33 mouse cellular contexts compared by ENCODE assay signal in genomic region chr3:148998661-148999060, GRCm38 (mm10). TPM values are rescaled to one million over a fixed set of nuclear protein-coding genes. Genes with fewer than 3 reads are reported as not detected.
DNase-seq lines count a peak whose midpoint lies in the region; ATAC-seq and TF ChIP-seq lines count a peak whose summit lies in the region.
"Had no signal": no experiment of that assay in that cellular context is flagged by ENCODE, and none has a peak within 500 bp of the region (broad histone marks: within the 10 kb centered on the region; RNA-seq: fewer than 3 reads in every experiment).

No protein-coding gene starts in this region.

- H3K9me3 ChIP-seq in embryonic facial prominence, embryonic 13.5 days: no peaks in the 10 kb centered on the region
- H3K9me3 ChIP-seq in embryonic facial prominence, embryonic 10.5 days: no peaks in the 10 kb centered on the region
- H3K9me3 ChIP-seq in hindbrain, postnatal 0 days (ENCODE audit: low read length): no peaks in the 10 kb centered on the region
- no peaks in the 10 kb centered on the region for H3K9me3 ChIP-seq in hindbrain, embryonic 10.5 days
- H3K9me3 ChIP-seq in lung, embryonic 16.5 days (ENCODE audit: control insufficient read depth, low read length): no peaks in the 10 kb centered on the region
- H3K9me3 ChIP-seq: embryonic facial prominence, embryonic 15.5 days; forebrain, embryonic 12.5 days; heart, embryonic 15.5 days; hindbrain, embryonic 13.5 days; neural tube, embryonic 15.5 days; stomach, embryonic 15.5 days had no signal

- no peaks in the 10 kb centered on the region for H3K36me3 ChIP-seq in embryonic facial prominence, embryonic 13.5 days
- no peaks in the 10 kb centered on the region for H3K36me3 ChIP-seq in embryonic facial prominence, embryonic 10.5 days (replicated peaks)
- H3K36me3 ChIP-seq in hindbrain, postnatal 0 days (ENCODE audit: insufficient read depth, low read length): no peaks in the 10 kb centered on the region
- no peaks in the 10 kb centered on the region for H3K36me3 ChIP-seq in hindbrain, embryonic 10.5 days
- no peaks in the 10 kb centered on the region for H3K36me3 ChIP-seq in lung, embryonic 16.5 days (ENCODE audit: control insufficient read depth, insufficient read depth, low read length)
- H3K36me3 ChIP-seq: embryonic facial prominence, embryonic 15.5 days; forebrain, embryonic 12.5 days; G1E; heart, embryonic 15.5 days; hindbrain, embryonic 13.5 days; neural tube, embryonic 15.5 days; stomach, embryonic 15.5 days had no signal

- no peak overlapping the region for H3K4me3 ChIP-seq in embryonic facial prominence, embryonic 13.5 days
- no peak overlapping the region for H3K4me3 ChIP-seq in embryonic facial prominence, embryonic 10.5 days
- no peak overlapping the region for H3K4me3 ChIP-seq in hindbrain, postnatal 0 days (ENCODE audit: low read length)
- H3K4me3 ChIP-seq in hindbrain, embryonic 10.5 days: no peak overlapping the region
- H3K4me3 ChIP-seq in lung, embryonic 16.5 days (ENCODE audit: low read length): no peak overlapping the region
- H3K4me3 ChIP-seq: embryonic facial prominence, embryonic 15.5 days; forebrain, embryonic 12.5 days; heart, embryonic 15.5 days; hindbrain, embryonic 13.5 days; left cerebral cortex, adult 2 months; neural tube, embryonic 15.5 days; stomach, embryonic 15.5 days had no signal

- WGBS in embryonic facial prominence, embryonic 13.5 days: 52% methylated on average over 10 of the region's 10 CpGs
- 78% methylated on average over 10 of the region's 10 CpGs for WGBS in embryonic facial prominence, embryonic 10.5 days
- WGBS in hindbrain, postnatal 0 days: 78% methylated on average over 10 of the region's 10 CpGs
- WGBS in hindbrain, embryonic 10.5 days: 74% methylated on average over 10 of the region's 10 CpGs
- 47% methylated on average over 10 of the region's 10 CpGs for WGBS in lung, embryonic 16.5 days

- H3K27me3 ChIP-seq in embryonic facial prominence, embryonic 13.5 days: 0 out of 2 replicates have a peak, but pooled peaks cover 2% of the 10 kb centered on the region
- 0 out of 2 replicates have a peak, but pooled peaks cover 12% of the 10 kb centered on the region for H3K27me3 ChIP-seq in embryonic facial prominence, embryonic 10.5 days (replicated peaks; ENCODE audit: low read depth, poor library complexity, severe bottlenecking)
- no peaks in the 10 kb centered on the region for H3K27me3 ChIP-seq in hindbrain, postnatal 0 days (ENCODE audit: insufficient read depth, low read length)
- H3K27me3 ChIP-seq in hindbrain, embryonic 10.5 days (ENCODE audit: insufficient read depth, poor library complexity, severe bottlenecking): no peaks in the 10 kb centered on the region
- no peaks in the 10 kb centered on the region for H3K27me3 ChIP-seq in lung, embryonic 16.5 days (ENCODE audit: control insufficient read depth, insufficient read depth, low read depth, low read length)
- H3K27me3 ChIP-seq: embryonic facial prominence, embryonic 15.5 days; heart, embryonic 15.5 days; hindbrain, embryonic 13.5 days; neural tube, embryonic 15.5 days; Patski; stomach, embryonic 15.5 days had no signal

- ATAC-seq in embryonic facial prominence, embryonic 13.5 days (ENCODE audit: insufficient number of reproducible peaks, insufficient read depth, low FRiP score, low TSS enrichment, low read depth): no peak
- ATAC-seq in hindbrain, postnatal 0 days: no peak
- no peak for ATAC-seq in lung, embryonic 16.5 days (ENCODE audit: low read depth)
- ATAC-seq in megakaryocyte progenitor cell, adult 5-6 weeks (replicated peaks; ENCODE audit: poor library complexity): peak; percentile 39
- ATAC-seq: intestine, postnatal 0 days; Patski had no signal

- no peak overlapping the region for H3K27ac ChIP-seq in embryonic facial prominence, embryonic 13.5 days
- no peak overlapping the region for H3K27ac ChIP-seq in embryonic facial prominence, embryonic 10.5 days (replicated peaks)
- H3K27ac ChIP-seq in hindbrain, postnatal 0 days: no peak overlapping the region
- H3K27ac ChIP-seq in hindbrain, embryonic 10.5 days: no peak overlapping the region
- no peak overlapping the region for H3K27ac ChIP-seq in lung, embryonic 16.5 days (ENCODE audit: low read length)
- H3K27ac ChIP-seq: embryonic facial prominence, embryonic 15.5 days; forebrain, embryonic 12.5 days; heart, embryonic 15.5 days; hindbrain, embryonic 13.5 days; left cerebral cortex, adult 2 months; liver, embryonic 14.5 days; neural tube, embryonic 15.5 days; stomach, embryonic 15.5 days had no signal

- no peak for DNase-seq in embryonic facial prominence, embryonic 10.5 days (ENCODE audit: low spot score)
- DNase-seq in hindbrain, postnatal 0 days (ENCODE audit: low spot score): no peak
- no peak for DNase-seq in hindbrain, embryonic 10.5 days (ENCODE audit: low spot score)
- DNase-seq in lung, postnatal 4 days: no peak
- no peak for DNase-seq in MN1 (ENCODE audit: low spot score)
- DNase-seq: adrenal gland, postnatal 10 days; cerebellum, adult 11 months; cerebellum, adult 9-10 months; cerebellum, postnatal 36 days; embryo, embryonic 11 days; gastrocnemius, postnatal 25 days; heart, adult 18-20 months; heart, postnatal 36 days; kidney, adult 9 months; kidney, postnatal 14 days; left cerebral cortex, postnatal 4 days; midbrain, embryonic 14.5 days; retina, postnatal 1 day; right cerebral cortex, postnatal 14 days had no signal

- H3K4me2 ChIP-seq in embryonic facial prominence, embryonic 13.5 days: peak overlapping the region; percentile 26; the same call in 1 of the 2 replicates
- peak overlapping the region; percentile 18; the same call in 1 of the 2 replicates for H3K4me2 ChIP-seq in hindbrain, postnatal 0 days (ENCODE audit: low read depth, low read length)
- H3K4me2 ChIP-seq in lung, embryonic 16.5 days (ENCODE audit: low read depth, low read length): peak overlapping the region; percentile 42; the same call in 1 of the 2 replicates
- H3K4me2 ChIP-seq: embryonic facial prominence, embryonic 15.5 days; forebrain, embryonic 12.5 days; heart, embryonic 15.5 days; hindbrain, embryonic 13.5 days; neural tube, embryonic 15.5 days; stomach, embryonic 15.5 days had no signal

- TF ChIP-seq CTCF in hindbrain, postnatal 0 days (IDR thresholded peaks at IDR 0.05; ENCODE audit: low read depth): no peak

- H3K4me1 ChIP-seq in embryonic facial prominence, embryonic 13.5 days: peaks cover 13% of the 10 kb centered on the region
- peaks cover 11% of the 10 kb centered on the region; the same call in 1 of the 2 replicates for H3K4me1 ChIP-seq in embryonic facial prominence, embryonic 10.5 days
- H3K4me1 ChIP-seq in hindbrain, postnatal 0 days (ENCODE audit: insufficient read depth, low read length): no peaks in the 10 kb centered on the region
- peaks cover 12% of the 10 kb centered on the region for H3K4me1 ChIP-seq in hindbrain, embryonic 10.5 days (replicated peaks)
- no peaks in the 10 kb centered on the region for H3K4me1 ChIP-seq in lung, embryonic 16.5 days (replicated peaks; ENCODE audit: control insufficient read depth, insufficient read depth, low read length)
- H3K4me1 ChIP-seq: heart, embryonic 15.5 days; neural tube, embryonic 15.5 days; stomach, embryonic 15.5 days had no signal

- no peak overlapping the region for H3K9ac ChIP-seq in embryonic facial prominence, embryonic 13.5 days
- no peak overlapping the region for H3K9ac ChIP-seq in hindbrain, postnatal 0 days (replicated peaks; ENCODE audit: low read length)
- H3K9ac ChIP-seq in lung, embryonic 16.5 days (ENCODE audit: low read length): no peak overlapping the region
- H3K9ac ChIP-seq: embryonic facial prominence, embryonic 15.5 days; forebrain, embryonic 12.5 days; heart, embryonic 15.5 days; hindbrain, embryonic 13.5 days; liver, embryonic 14.5 days; neural tube, embryonic 15.5 days; stomach, embryonic 15.5 days had no signal

RNA-seq across cellular contexts. Expression of gene Adgrl2, which starts 8.3 kb away (rescaled TPM):
- polyA plus RNA-seq in embryonic facial prominence, embryonic 13.5 days (2015; fragmentation: Nextera tagmentation; extraction: Ambion mirVana): 123 and 128 TPM in 2 replicates
- polyA plus RNA-seq in embryonic facial prominence, embryonic 10.5 days (2016; fragmentation: Nextera tagmentation; extraction: Ambion mirVana): 74.0 and 77.6 TPM in 2 replicates
- 106 and 118 TPM in 2 replicates for total RNA-seq in hindbrain, postnatal 0 days (2014; rRNA removed)
- polyA plus RNA-seq in hindbrain, postnatal 0 days (2015; fragmentation: Nextera tagmentation; extraction: Ambion mirVana): 81.2 and 82.5 TPM in 2 replicates
- 64.4 and 64.6 TPM in 2 replicates for polyA plus RNA-seq in hindbrain, embryonic 10.5 days (2016; fragmentation: Nextera tagmentation; extraction: Ambion mirVana)
- polyA plus RNA-seq in lung, embryonic 16.5 days (2015; fragmentation: Nextera tagmentation; extraction: Ambion mirVana): 46.3 and 51.1 TPM in 2 replicates
- total RNA-seq in megakaryocyte progenitor cell, adult 5-6 weeks (2015): 9.0 and 15.0 TPM in 2 replicates
- 4.2 and 7.1 TPM in 2 replicates for total RNA-seq in megakaryocyte progenitor cell, adult 5-6 weeks (2017)
- polyA plus RNA-seq: G1E had no signal
